Mouse (Mus musculus) midbrain, embryonic 10.5 days (tissue): ENCODE measurements at regions not wholly inside any gene's neighbourhood (a gene's known extent, or its start where the extent isn't known, plus 50 kb on each side); places are given as distances from the start of the nearest gene placed in this dataset.

Experiments
- DNase-seq: peaks from one replicate; pipeline ENCODE4 v3.0.0-alpha.2; 2017; ENCODE audit warnings: low spot score
- H3K27ac ChIP-seq: fragments of 300-500 bp; sonication (generic); replicated peaks from 2 replicates; pipeline ENCODE4 v1.5.1; 2016; ENCODE audit warnings: mild to moderate bottlenecking
- H3K27me3 ChIP-seq: fragments of 300-500 bp; sonication (generic); 2 replicates; pipeline ENCODE4 v1.6.1; 2016; ENCODE audit warnings: low read depth, mild to moderate bottlenecking; ENCODE audit not compliant: poor library complexity, severe bottlenecking
- H3K36me3 ChIP-seq: fragments of 300-500 bp; sonication (generic); 2 replicates; pipeline ENCODE4 v1.6.1; 2016; ENCODE audit warnings: mild to moderate bottlenecking, moderate library complexity
- H3K4me1 ChIP-seq: fragments of 300-500 bp; sonication (generic); 2 replicates; pipeline ENCODE4 v1.6.1; 2016
- H3K4me3 ChIP-seq: fragments of 300-500 bp; sonication (generic); 2 replicates; pipeline ENCODE4 v1.5.1; 2016; ENCODE audit warnings: mild to moderate bottlenecking, moderate library complexity
- H3K9me3 ChIP-seq: fragments of 300-500 bp; sonication (generic); replicated peaks from 2 replicates; pipeline ENCODE4 v1.6.1; 2016; ENCODE audit warnings: mild to moderate bottlenecking
- WGBS: fragments of 180-500 bp; shearing (Covaris S2); methylation state at CpG from one replicate; pipeline ENCODE4 v1.1.7; 2016; 5-methylcytosine and 5-hydroxymethylcytosine counted together

GRCm38 (mm10) chr15:5468535-5469073 is 224.6 kb upstream of the Ptger4 start:
- no peak for DNase-seq
- H3K36me3 ChIP-seq: no peaks in the 10 kb centered on the region
- H3K27ac ChIP-seq: no peak overlapping the region
- no peaks in the 10 kb centered on the region for H3K9me3 ChIP-seq
- WGBS: 71% methylated on average over 3 of the region's 3 CpGs
- no peaks in the 10 kb centered on the region for H3K4me1 ChIP-seq
- H3K27me3 ChIP-seq: no peaks in the 10 kb centered on the region
- H3K4me3 ChIP-seq: no peak overlapping the region

- DNase-seq: no peak
- Histone ChIP-seq H3K27ac (no peak overlapping the region), H3K36me3 (no peaks in the 10 kb centered on the region), H3K4me1 (no peaks in the 10 kb centered on the region), H3K4me3 (no peak overlapping the region), H3K9me3 (no peaks in the 10 kb centered on the region), H3K27me3 (no peaks in the 10 kb centered on the region)
- WGBS: 55% methylated on average over 1 of the region's 1 CpGs
These were observed 231.5 kb upstream of the Ptger4 start for GRCm38 (mm10) chr15:5475389-5475995.

- H3K27me3 ChIP-seq: no peaks in the 10 kb centered on the region
- H3K4me3 ChIP-seq: no peak overlapping the region
- DNase-seq: no peak
- no peak overlapping the region for H3K27ac ChIP-seq
- H3K36me3 ChIP-seq: no peaks in the 10 kb centered on the region
- H3K4me1 ChIP-seq: no peaks in the 10 kb centered on the region
- 57% methylated on average over 3 of the region's 3 CpGs for WGBS
- H3K9me3 ChIP-seq: no peaks in the 10 kb centered on the region
These were observed 249.3 kb upstream of the Ptger4 start for GRCm38 (mm10) chr15:5493286-5493685.

GRCm38 (mm10) chr15:5495187-5495849 is 251.3 kb upstream of the Ptger4 start:
- Histone ChIP-seq H3K9me3 (no peaks in the 10 kb centered on the region), H3K36me3 (no peaks in the 10 kb centered on the region), H3K27me3 (no peaks in the 10 kb centered on the region), H3K27ac (no peak overlapping the region), H3K4me3 (no peak overlapping the region), H3K4me1 (no peaks in the 10 kb centered on the region)
- DNase-seq: no peak
- 93% methylated on average over 8 of the region's 8 CpGs for WGBS

- DNase-seq: no peak
- 92% methylated on average over 2 of the region's 2 CpGs for WGBS
- H3K9me3 ChIP-seq: no peaks in the 10 kb centered on the region
- H3K4me1 ChIP-seq: no peaks in the 10 kb centered on the region
- no peaks in the 10 kb centered on the region for H3K27me3 ChIP-seq
- no peak overlapping the region for H3K4me3 ChIP-seq
- H3K36me3 ChIP-seq: no peaks in the 10 kb centered on the region
- no peak overlapping the region for H3K27ac ChIP-seq
These were observed 252.0 kb upstream of the Ptger4 start for GRCm38 (mm10) chr15:5495954-5496353.

- DNase-seq: no peak
- Histone ChIP-seq H3K4me1 (no peaks in the 10 kb centered on the region), H3K9me3 (no peaks in the 10 kb centered on the region), H3K36me3 (no peaks in the 10 kb centered on the region), H3K27me3 (no peaks in the 10 kb centered on the region), H3K4me3 (no peak overlapping the region), H3K27ac (no peak overlapping the region)
- WGBS: 91% methylated on average over 3 of the region's 3 CpGs
These were observed 260.5 kb upstream of the Ptger4 start for GRCm38 (mm10) chr15:5504502-5504901.

GRCm38 (mm10) chr15:5506848-5507544 is 263.0 kb upstream of the Ptger4 start:
- H3K4me3 ChIP-seq: no peak overlapping the region
- H3K27ac ChIP-seq: no peak overlapping the region
- 92% methylated on average over 5 of the region's 5 CpGs for WGBS
- H3K36me3 ChIP-seq: no peaks in the 10 kb centered on the region
- DNase-seq: no peak
- no peaks in the 10 kb centered on the region for H3K27me3 ChIP-seq
- H3K9me3 ChIP-seq: no peaks in the 10 kb centered on the region
- no peaks in the 10 kb centered on the region for H3K4me1 ChIP-seq

GRCm38 (mm10) chr15:5507545-5507913 is 263.5 kb upstream of the Ptger4 start:
- no peak overlapping the region for H3K4me3 ChIP-seq
- H3K27me3 ChIP-seq: no peaks in the 10 kb centered on the region
- no peak overlapping the region for H3K27ac ChIP-seq
- no peak for DNase-seq
- no peaks in the 10 kb centered on the region for H3K9me3 ChIP-seq
- 89% methylated on average over 3 of the region's 3 CpGs for WGBS
- H3K36me3 ChIP-seq: no peaks in the 10 kb centered on the region
- H3K4me1 ChIP-seq: no peaks in the 10 kb centered on the region

GRCm38 (mm10) chr15:5510056-5510455 is 266.1 kb upstream of the Ptger4 start:
- WGBS: 81% methylated on average over 3 of the region's 3 CpGs

GRCm38 (mm10) chr15:5511046-5511445 is 267.1 kb upstream of the Ptger4 start:
- H3K9me3 ChIP-seq: no peaks in the 10 kb centered on the region
- no peaks in the 10 kb centered on the region for H3K36me3 ChIP-seq
- no peaks in the 10 kb centered on the region for H3K27me3 ChIP-seq
- DNase-seq: no peak
- H3K27ac ChIP-seq: no peak overlapping the region
- no peak overlapping the region for H3K4me3 ChIP-seq
- 84% methylated on average over 3 of the region's 3 CpGs for WGBS
- 0 out of 2 replicates have a peak, but pooled peaks cover 2% of the 10 kb centered on the region for H3K4me1 ChIP-seq

More at GRCm38 (mm10) chr15:5510056-5510455, 266.1 kb upstream of the Ptger4 start:
- Histone ChIP-seq H3K9me3 (no peaks in the 10 kb centered on the region), H3K36me3 (no peaks in the 10 kb centered on the region), H3K4me1 (0 out of 2 replicates have a peak, but pooled peaks cover 2% of the 10 kb centered on the region), H3K27me3 (no peaks in the 10 kb centered on the region), H3K27ac (no peak overlapping the region), H3K4me3 (no peak overlapping the region)
- no peak for DNase-seq

GRCm38 (mm10) chr15:5512546-5512945 is 268.6 kb upstream of the Ptger4 start:
- Histone ChIP-seq H3K4me3 (no peak overlapping the region), H3K9me3 (no peaks in the 10 kb centered on the region), H3K27me3 (no peaks in the 10 kb centered on the region), H3K36me3 (no peaks in the 10 kb centered on the region), H3K27ac (no peak overlapping the region), H3K4me1 (0 out of 2 replicates have a peak, but pooled peaks cover 2% of the 10 kb centered on the region)
- 87% methylated on average over 5 of the region's 5 CpGs for WGBS
- DNase-seq: no peak

GRCm38 (mm10) chr15:5513146-5513545 is 269.2 kb upstream of the Ptger4 start:
- no peak overlapping the region for H3K4me3 ChIP-seq
- 61% methylated on average over 4 of the region's 4 CpGs for WGBS

GRCm38 (mm10) chr15:5514217-5514616 is 270.2 kb upstream of the Ptger4 start:
- Histone ChIP-seq H3K4me3 (no peak overlapping the region), H3K9me3 (no peaks in the 10 kb centered on the region), H3K27ac (no peak overlapping the region), H3K36me3 (no peaks in the 10 kb centered on the region), H3K4me1 (0 out of 2 replicates have a peak, but pooled peaks cover 2% of the 10 kb centered on the region), H3K27me3 (no peaks in the 10 kb centered on the region)
- no peak for DNase-seq
- 68% methylated on average over 4 of the region's 4 CpGs for WGBS

More at GRCm38 (mm10) chr15:5513146-5513545, 269.2 kb upstream of the Ptger4 start:
- no peaks in the 10 kb centered on the region for H3K9me3 ChIP-seq
- H3K27me3 ChIP-seq: no peaks in the 10 kb centered on the region
- 0 out of 2 replicates have a peak, but pooled peaks cover 2% of the 10 kb centered on the region for H3K4me1 ChIP-seq
- H3K36me3 ChIP-seq: no peaks in the 10 kb centered on the region
- no peak for DNase-seq
- H3K27ac ChIP-seq: no peak overlapping the region
